Mouse (Mus musculus) WW6 (cell line): ENCODE results near the gene Poll.

Experiments
- DNase-seq: peaks from one replicate; pipeline ENCODE4 v3.0.0-alpha.2; 2013; ENCODE audit warnings: low read depth, low spot score

Gene Poll

GRCm38 (mm10) chr19:45560153-45560890, at the start of gene Poll, which contains the start of gene Gm17018:
Gene Poll (minus strand): TSS chr19:45560531.
Gene Gm17018 (plus strand): TSS chr19:45560615.
- no peak for DNase-seq

DNA sequence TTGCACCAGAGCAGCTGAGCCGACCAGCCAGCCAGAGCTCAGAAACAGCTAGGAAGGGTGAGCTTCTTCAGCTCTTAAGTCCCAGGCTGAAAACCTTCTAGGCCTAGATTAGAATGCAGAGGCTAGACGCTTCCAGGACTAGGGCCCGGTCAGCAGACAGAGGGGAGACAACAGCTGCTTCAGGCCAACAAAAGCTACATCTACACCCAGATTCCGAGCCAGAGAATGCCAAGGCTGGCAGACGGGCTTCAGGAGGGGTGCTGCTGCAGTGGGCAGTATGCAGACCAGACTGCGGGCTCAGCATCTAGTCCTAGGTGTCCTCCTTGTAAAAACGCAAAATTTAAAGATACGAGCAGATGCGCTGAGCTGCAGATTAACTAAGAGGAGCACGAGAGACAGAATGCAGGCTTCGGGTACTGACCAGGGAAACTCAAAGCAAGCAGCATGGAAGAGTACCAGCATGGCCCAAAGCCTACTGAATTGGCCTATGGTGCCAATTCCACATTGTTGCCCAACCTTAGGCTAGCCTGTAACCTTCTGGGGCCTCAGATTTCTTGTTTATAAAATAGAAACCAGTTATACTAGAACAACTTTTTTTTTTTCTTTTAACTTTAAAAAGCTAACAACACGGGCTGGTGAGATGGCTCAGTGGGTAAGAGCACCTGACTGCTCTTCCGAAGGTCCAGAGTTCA, 48.5 kb upstream of the Poll start:
- DNase-seq: no peak

- DNase-seq: no peak
Measured at GRCm38 (mm10) chr19:45607479-45607878, 47.1 kb upstream of the Poll start.

GRCm38 (mm10) chr19:45606701-45607100, 46.4 kb upstream of the Poll start:
- no peak for DNase-seq

- no peak for DNase-seq
Measured at GRCm38 (mm10) chr19:45602606-45603005, 42.3 kb upstream of the Poll start.

DNA sequence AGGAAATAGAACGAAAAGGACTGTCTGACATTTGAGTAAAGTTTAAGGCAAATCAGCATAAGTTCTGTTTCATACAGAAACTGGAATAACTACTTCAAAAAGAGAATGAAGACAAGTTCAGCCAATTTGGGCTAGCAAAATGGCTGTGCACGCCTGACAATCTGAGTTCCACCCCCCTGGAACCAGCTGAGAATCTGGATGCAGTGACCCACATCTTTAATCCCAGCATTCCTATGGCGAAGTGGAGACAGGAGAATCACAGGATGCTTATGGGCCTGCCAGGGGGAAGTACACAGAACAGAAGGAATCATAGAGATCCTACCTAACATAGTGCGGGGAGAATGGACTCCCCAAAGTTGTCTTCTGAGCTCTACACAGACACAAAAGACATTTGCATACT, 36.8 kb upstream of the Poll start:
- no peak for DNase-seq

GRCm38 (mm10) chr19:45596434-45596833, 36.1 kb upstream of the Poll start:
- DNase-seq: no peak

DNA sequence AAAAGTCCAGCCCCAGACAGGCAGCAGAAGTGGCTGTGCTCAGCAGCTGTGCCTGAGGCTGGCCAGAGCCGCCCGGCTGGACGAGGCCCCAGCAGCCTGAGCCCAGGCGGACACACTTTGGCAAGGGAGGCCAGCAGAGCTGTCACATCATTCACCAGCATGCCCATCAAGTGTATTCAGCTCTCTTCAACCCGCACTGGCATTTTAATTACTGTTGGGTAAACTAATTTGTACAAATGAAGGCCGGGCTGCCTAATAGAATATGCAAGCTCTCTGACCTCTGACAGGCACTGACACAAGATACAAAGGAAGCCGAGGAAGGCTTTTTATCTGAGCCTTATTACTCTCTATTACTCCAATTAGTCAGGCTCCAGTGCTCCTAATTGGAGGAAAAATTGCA, 35.7 kb upstream of the Poll start:
- no peak for DNase-seq

DNA sequence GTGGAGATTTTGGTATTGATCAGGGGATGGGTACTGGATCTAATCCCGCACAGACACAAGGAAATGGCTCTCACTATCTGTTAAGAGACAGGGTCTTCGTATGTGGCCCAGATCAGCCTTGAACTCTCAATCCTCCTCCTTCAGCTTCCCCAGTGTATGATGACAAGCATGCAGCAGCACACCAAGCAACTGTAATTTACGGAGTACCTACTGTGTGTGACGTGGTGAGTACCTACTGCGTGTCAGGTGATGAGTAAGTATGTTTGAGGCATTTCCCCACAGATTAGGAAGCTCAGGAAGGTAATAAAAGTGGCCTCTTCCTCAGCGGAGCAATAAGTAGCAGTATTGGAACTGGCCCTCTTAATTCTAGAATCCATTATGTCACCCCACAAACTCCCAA, 35.1 kb upstream of the Poll start:
- no peak for DNase-seq

DNA sequence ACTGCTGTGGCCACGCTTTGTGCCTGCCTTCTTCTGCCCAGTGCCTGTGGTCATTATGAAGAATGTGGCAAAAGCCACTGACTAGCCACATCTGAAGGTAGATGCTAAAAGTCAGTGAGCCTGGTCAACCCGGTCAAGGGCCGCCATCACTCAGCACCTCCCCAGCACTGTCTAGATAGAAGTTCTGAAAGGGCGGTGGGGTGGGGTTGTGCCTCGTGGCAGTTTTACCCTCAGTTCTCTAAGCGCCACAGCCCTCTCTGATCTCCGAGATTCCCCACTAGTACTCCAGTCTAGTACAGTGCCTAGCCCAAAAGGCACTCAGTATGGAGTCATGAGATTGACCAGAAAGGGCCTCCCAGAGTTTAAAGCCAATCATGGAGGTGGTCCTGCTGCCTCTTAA, 33.7 kb upstream of the Poll start:
- DNase-seq: no peak

DNA sequence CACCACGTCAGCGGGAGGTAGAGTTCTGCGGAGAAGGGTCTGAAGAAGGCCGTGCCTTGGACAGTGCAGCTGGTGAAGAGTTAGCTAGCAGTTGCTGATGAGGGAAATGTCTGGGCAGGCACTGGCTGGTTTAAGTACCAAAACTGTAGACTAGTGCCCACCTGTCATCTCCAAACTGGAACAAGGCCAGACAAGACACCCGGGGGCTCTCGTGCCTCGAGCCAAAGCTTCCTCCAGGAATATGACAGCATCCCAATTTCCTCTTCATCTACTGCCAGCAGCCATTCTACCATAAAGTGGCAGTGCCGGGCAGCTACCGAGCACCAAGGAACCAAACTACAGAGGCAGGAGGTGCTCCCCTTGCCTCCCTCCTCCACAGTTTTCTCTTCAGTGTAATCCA, 32.6 kb upstream of the Poll start:
- no peak for DNase-seq

- DNase-seq: no peak
Measured at GRCm38 (mm10) chr19:45591704-45592103, 31.4 kb upstream of the Poll start.

DNA sequence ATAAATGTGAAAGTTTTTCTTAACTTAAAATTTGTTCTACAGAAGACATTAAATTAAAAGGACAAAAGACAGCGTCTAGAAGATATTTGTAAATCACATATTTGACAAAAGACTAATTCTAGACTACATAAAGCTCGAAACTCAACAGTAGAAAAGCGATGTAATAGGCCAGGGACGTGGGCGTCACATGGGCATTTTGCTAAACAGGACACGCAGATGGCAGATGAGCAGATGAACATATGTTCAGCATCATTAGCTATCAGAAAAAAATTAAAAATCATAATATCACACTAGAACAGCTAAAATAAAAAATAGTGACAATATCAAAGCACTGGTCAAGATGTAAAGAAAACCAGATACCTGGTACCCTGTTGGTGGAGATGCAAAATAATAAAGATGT, 29.4 kb upstream of the Poll start:
- DNase-seq: no peak

DNA sequence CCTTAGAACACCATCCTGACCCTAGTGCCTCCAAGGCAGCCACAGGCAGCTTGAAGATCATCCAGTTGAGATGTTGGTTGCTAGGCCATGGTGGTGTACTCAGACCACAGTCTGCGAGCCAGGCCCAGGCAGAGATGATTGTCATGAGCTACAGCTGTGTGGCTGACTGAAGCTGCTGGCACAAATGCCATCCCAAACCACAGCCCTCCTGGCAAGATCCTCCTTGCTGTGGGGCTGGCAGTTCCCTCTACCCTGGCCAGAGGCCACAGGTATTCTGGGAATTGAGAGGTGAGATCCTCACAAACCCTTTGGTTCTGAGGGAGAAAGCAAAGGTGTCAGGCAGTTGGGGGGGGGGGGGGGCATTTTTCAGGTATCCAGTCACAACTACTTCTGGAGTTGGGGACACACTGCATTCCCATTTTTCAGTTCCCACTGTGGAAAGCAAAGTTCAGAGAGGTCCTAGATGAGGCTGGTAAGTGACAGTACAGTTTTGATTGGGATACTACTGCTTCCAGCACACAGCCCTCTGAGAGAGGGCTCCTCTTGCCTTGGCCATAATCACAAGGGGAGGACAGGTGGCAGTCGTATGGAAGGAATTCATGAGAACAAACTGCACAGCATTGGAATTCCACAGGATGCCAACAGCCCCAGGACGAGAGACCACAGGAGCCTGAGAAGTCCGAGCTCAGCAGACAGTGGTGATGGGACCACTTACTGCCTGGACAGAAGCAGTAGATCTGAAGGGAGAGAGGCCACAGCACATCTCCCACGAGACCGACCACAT, 27.4 kb upstream of the Poll start:
- no peak for DNase-seq

- no peak for DNase-seq
Measured at GRCm38 (mm10) chr19:45586850-45587249, 26.5 kb upstream of the Poll start.

DNA sequence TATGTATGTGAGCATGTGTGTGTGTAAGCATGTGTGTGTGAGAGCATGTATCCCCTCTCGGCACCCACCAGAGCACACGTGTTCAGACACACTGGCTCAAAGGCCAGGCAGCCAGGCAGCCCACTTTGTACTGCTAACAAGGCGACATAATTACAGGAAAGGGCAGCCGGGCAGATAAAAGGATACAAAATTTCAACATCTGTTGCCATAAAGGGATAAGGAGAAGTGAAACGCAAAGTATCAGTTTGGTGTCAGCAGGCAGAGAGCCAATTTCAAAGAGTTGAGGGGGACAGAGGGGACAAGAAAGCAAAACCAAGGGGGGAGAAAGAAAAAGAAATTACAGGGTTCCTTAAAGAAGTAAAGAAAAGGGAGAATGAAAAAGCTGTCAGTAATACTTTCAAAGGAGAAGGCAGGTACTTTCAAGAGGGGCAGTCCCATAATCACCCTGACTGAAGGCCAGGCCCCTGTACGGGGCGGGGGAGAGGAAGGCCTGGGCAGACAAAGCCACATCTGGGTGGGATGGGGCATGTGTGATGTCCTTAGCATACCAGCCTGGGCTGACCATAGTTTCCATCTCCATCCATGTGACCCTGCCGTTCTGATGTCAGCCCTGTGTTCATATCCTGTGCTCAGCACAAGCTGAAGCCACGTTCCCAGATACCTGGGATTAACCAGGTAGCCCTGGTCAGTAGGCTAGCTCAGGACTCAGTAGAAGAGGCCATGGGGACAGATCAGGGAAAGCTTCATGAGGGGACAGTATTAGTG, 24.7 kb upstream of the Poll start:
- no peak for DNase-seq

- no peak for DNase-seq
Measured at GRCm38 (mm10) chr19:45583136-45583535, 22.8 kb upstream of the Poll start.

DNA sequence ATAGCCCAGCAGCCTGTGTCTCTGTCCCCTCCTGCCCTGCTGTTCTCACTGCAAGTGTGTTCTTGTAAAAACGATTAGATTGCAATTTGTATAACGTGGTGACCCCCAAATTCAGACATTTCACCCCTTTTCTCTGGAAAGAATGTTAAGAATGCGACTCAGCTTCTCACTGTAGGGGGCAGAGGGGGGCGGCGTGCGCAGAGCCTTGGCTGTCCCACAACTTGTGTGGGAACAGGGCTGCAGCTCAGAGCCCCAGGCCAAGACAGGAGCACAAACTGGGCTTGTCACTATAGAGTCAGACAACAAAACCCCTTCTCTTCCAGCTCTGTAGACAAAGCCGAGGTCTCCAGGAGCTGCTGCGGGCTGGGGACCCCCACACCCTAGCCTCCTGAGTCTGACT, 21.8 kb upstream of the Poll start:
- no peak for DNase-seq

DNA sequence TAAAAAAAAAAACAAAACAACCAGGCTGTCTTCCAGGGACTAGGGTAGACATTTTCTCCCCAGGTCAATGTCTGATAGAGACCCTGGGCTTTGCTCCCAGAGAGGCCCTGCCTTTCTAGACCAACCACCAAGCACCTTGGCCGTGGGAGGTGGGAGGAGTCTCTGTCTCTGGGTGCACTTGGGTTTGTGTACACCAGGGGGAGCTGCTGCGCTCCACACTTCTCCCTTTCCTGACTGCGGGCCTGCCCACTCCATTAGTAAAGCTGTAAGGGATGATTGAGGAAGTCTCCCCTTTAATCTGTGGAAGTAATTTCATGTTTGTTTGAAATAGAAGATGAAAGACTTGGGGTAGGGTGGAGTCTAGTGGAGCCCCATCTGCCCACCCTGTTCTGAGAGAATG, 20.9 kb upstream of the Poll start:
- DNase-seq: peak; percentile 34

DNA sequence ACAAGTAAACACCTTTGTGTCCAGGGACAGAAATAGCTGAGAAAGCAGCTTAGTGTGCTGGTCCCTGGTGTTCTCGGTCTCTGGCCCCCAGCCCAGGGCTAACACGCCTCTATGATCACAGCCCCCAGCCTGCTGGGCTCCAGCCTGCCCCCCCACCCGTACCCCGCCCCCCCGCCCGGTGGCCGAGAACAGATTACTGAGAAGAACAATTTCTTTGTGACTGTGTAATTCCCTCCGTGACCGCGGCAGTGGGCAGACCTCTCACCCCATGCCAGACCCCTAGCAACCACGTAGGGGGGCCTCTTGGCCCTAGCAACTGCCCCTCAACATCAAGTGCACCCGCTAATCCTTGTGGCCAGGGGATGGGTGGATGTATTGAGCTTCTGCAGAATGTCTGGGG, 19.9 kb upstream of the Poll start:
- DNase-seq: no peak

DNA sequence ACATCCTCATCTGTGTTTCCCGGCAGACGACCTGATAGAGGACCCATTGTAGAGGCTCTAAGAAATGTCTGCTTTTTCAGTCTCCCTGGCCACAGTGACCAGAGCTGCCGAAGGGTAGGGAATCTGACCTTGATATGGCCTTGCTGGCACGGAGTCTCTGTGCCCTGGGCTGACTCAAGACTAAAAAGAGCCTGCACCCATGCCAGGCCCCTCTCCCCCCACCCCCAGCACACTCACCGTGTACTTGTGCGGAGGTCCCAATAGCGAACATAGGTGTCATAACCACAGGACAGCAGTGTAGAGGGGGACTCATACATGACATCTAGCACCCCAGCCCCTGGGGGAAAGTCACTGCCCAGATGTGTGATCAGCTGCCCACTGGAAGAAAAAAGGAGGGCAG, 19.1 kb upstream of the Poll start:
- DNase-seq: no peak

GRCm38 (mm10) chr19:45578976-45579375, 18.6 kb upstream of the Poll start:
- DNase-seq: no peak
